Mouse (Mus musculus) c-Kit-positive CD71-positive TER-119-negative erythroid progenitor cells, embryonic 14.5 days (primary cell): ENCODE measurements around the gene Defa33.
"Not testable (repeated sequence)": the region's sequence is repeated elsewhere in the genome, so short reads cannot be mapped to it uniquely, and the experiment has no call there.

ENCODE experiments used
- DNase-seq: peaks from one replicate; pipeline ENCODE4 v3.0.0-alpha.2; 2013; ENCODE audit warnings: low read depth

Gene Defa33

DNA sequence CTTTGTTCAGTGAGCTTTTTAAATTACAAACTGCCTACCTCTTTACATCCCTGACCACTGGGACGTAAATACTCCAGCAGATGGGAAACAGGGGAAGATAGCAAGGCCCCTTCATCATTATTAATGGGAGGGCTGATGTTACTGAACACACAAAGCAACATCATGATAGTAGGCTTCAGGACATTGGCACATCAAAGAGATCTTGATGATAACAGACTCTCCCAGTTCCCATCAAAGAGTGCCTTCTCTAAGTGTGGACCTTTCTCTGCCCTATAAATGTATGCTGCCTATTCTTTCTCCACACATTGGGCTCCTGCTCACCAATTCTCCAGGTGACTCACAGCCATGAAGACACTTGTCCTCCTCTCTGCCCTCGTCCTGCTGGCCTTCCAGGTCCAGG, at the start of gene Defa33:
Gene Defa33, plus strand, starts transcription at position 301 of the 400 bp plus-strand sequence.
- not testable (repeated sequence) for DNase-seq

DNA sequence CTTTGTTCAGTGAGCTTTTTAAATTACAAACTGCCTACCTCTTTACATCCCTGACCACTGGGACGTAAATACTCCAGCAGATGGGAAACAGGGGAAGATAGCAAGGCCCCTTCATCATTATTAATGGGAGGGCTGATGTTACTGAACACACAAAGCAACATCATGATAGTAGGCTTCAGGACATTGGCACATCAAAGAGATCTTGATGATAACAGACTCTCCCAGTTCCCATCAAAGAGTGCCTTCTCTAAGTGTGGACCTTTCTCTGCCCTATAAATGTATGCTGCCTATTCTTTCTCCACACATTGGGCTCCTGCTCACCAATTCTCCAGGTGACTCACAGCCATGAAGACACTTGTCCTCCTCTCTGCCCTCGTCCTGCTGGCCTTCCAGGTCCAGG, 13.4 kb upstream of the Defa33 start, which contains the start of gene Defa2:
Gene Defa2, plus strand, starts transcription at position 301 of the 400 bp plus-strand sequence.
- DNase-seq: not testable (repeated sequence)

- DNase-seq: not testable (repeated sequence)
Measured at GRCm38 (mm10) chr8:21427111-21427510, 35.5 kb downstream of the Defa33 start, which contains the start of gene Defa36. Gene Defa36, plus strand, starts transcription at chr8:21427411.
